Mouse (Mus musculus): Measurements from ENCODE around the gene Rab43. TPM values are rescaled to one million over a fixed set of nuclear protein-coding genes. Genes with fewer than 3 reads are reported as not detected.

Rab43 gene
- polyA plus RNA-seq, 1 experiment from 2014 or later, result 21.4 TPM

GRCm38 (mm10) chr6:87795385-87796150 is 16.4 kb downstream of the Rab43 start:
- Histone ChIP-seq H3K4me2 (no peak overlapping the region), H3K4me3 (ENCODE audit: low read depth, low read length) (no peak overlapping the region), H3K27me3 (replicated peaks; ENCODE audit: control insufficient read depth, insufficient read depth, low read length) (no peaks in the 10 kb centered on the region), H3K4me1 (replicated peaks; ENCODE audit: control insufficient read depth, insufficient read depth, low read length) (peaks cover 41% of the 10 kb centered on the region), H3K27ac (ENCODE audit: low read depth, low read length) (no peak overlapping the region; the same call in 1 of the 2 replicates), H3K9me3 (ENCODE audit: control insufficient read depth, low read length) (no peaks in the 10 kb centered on the region), H3K36me3 (ENCODE audit: control insufficient read depth, insufficient read depth, low read length) (peaks cover 17% of the 10 kb centered on the region), H3K9ac (ENCODE audit: low read depth, low read length) (no peak overlapping the region)
- DNase-seq (ENCODE audit: low spot score), result no peak
- 0 out of 2 replicates have a peak, but pooled peaks have one; percentile 0 for ATAC-seq (replicated peaks; ENCODE audit: low FRiP score)
- WGBS, result 76% methylated on average over 6 of the region's 6 CpGs

- H3K36me3 ChIP-seq (ENCODE audit: control insufficient read depth, insufficient read depth, low read length), result peaks cover 17% of the 10 kb centered on the region
- no peak overlapping the region for H3K4me2 ChIP-seq
- WGBS, result 93% methylated on average over 10 of the region's 10 CpGs
- H3K9me3 ChIP-seq (ENCODE audit: control insufficient read depth, low read length), result no peaks in the 10 kb centered on the region
- no peak for DNase-seq (ENCODE audit: low spot score)
- no peak overlapping the region for H3K4me3 ChIP-seq (ENCODE audit: low read depth, low read length)
- no peak overlapping the region for H3K9ac ChIP-seq (ENCODE audit: low read depth, low read length)
- peaks cover 56% of the 10 kb centered on the region for H3K4me1 ChIP-seq (replicated peaks; ENCODE audit: control insufficient read depth, insufficient read depth, low read length)
- H3K27me3 ChIP-seq (replicated peaks; ENCODE audit: control insufficient read depth, insufficient read depth, low read length), result no peaks in the 10 kb centered on the region
- ATAC-seq (replicated peaks; ENCODE audit: low FRiP score), result no peak
- no peak overlapping the region for H3K27ac ChIP-seq (ENCODE audit: low read depth, low read length)
Observed at GRCm38 (mm10) chr6:87793821-87794510, 18.0 kb downstream of the Rab43 start.

GRCm38 (mm10) chr6:87791826-87792225 is 20.1 kb downstream of the Rab43 start:
- ATAC-seq (replicated peaks; ENCODE audit: low FRiP score) (no peak), DNase-seq (ENCODE audit: low spot score) (no peak)
- H3K9ac ChIP-seq (ENCODE audit: low read depth, low read length), result no peak overlapping the region; the same call in 1 of the 2 replicates
- H3K36me3 ChIP-seq (ENCODE audit: control insufficient read depth, insufficient read depth, low read length), result peaks cover 16% of the 10 kb centered on the region
- H3K27me3 ChIP-seq (replicated peaks; ENCODE audit: control insufficient read depth, insufficient read depth, low read length), result no peaks in the 10 kb centered on the region
- peaks cover 56% of the 10 kb centered on the region for H3K4me1 ChIP-seq (replicated peaks; ENCODE audit: control insufficient read depth, insufficient read depth, low read length)
- no peak overlapping the region for H3K4me3 ChIP-seq (ENCODE audit: low read depth, low read length)
- H3K27ac ChIP-seq (ENCODE audit: low read depth, low read length), result peak overlapping the region; percentile 83
- 94% methylated on average over 5 of the region's 5 CpGs for WGBS
- no peaks in the 10 kb centered on the region for H3K9me3 ChIP-seq (ENCODE audit: control insufficient read depth, low read length)
- H3K4me2 ChIP-seq, result no peak overlapping the region

- peak overlapping the region; percentile 34 for H3K4me2 ChIP-seq
- H3K36me3 ChIP-seq (ENCODE audit: control insufficient read depth, insufficient read depth, low read length), result peaks cover 16% of the 10 kb centered on the region
- DNase-seq (ENCODE audit: low spot score) (peak; percentile 75), ATAC-seq (replicated peaks; ENCODE audit: low FRiP score) (peak; percentile 93)
- no peaks in the 10 kb centered on the region for H3K27me3 ChIP-seq (replicated peaks; ENCODE audit: control insufficient read depth, insufficient read depth, low read length)
- H3K4me3 ChIP-seq (ENCODE audit: low read depth, low read length), result no peak overlapping the region
- no peaks in the 10 kb centered on the region for H3K9me3 ChIP-seq (ENCODE audit: control insufficient read depth, low read length)
- peaks cover 49% of the 10 kb centered on the region for H3K4me1 ChIP-seq (replicated peaks; ENCODE audit: control insufficient read depth, insufficient read depth, low read length)
- WGBS, result 33% methylated on average over 7 of the region's 7 CpGs
- peak overlapping the region; percentile 25 for H3K9ac ChIP-seq (ENCODE audit: low read depth, low read length)
- peak overlapping the region; percentile 83 for H3K27ac ChIP-seq (ENCODE audit: low read depth, low read length)
Observed at GRCm38 (mm10) chr6:87790779-87791480, 21.0 kb downstream of the Rab43 start.

- peaks cover 47% of the 10 kb centered on the region for H3K4me1 ChIP-seq (replicated peaks; ENCODE audit: control insufficient read depth, insufficient read depth, low read length)
- no peak for ATAC-seq (replicated peaks; ENCODE audit: low FRiP score)
- H3K27me3 ChIP-seq (replicated peaks; ENCODE audit: control insufficient read depth, insufficient read depth, low read length), result no peaks in the 10 kb centered on the region
- no peak overlapping the region for H3K4me2 ChIP-seq
- H3K36me3 ChIP-seq (ENCODE audit: control insufficient read depth, insufficient read depth, low read length), result peaks cover 16% of the 10 kb centered on the region
- 79% methylated on average over 6 of the region's 6 CpGs for WGBS
- H3K9me3 ChIP-seq (ENCODE audit: control insufficient read depth, low read length), result no peaks in the 10 kb centered on the region
- DNase-seq (ENCODE audit: low spot score), result no peak
- no peak overlapping the region for H3K4me3 ChIP-seq (ENCODE audit: low read depth, low read length)
- no peak overlapping the region; the same call in 1 of the 2 replicates for H3K9ac ChIP-seq (ENCODE audit: low read depth, low read length)
- peak overlapping the region; percentile 83; the same call in 1 of the 2 replicates for H3K27ac ChIP-seq (ENCODE audit: low read depth, low read length)
Observed at GRCm38 (mm10) chr6:87789791-87790190, 22.2 kb downstream of the Rab43 start.

- WGBS, result 72% methylated on average over 5 of the region's 5 CpGs
- DNase-seq (ENCODE audit: low spot score) (no peak), ATAC-seq (replicated peaks; ENCODE audit: low FRiP score) (no peak)
- Histone ChIP-seq H3K9me3 (ENCODE audit: control insufficient read depth, low read length) (no peaks in the 10 kb centered on the region), H3K36me3 (ENCODE audit: control insufficient read depth, insufficient read depth, low read length) (peaks cover 16% of the 10 kb centered on the region), H3K27me3 (replicated peaks; ENCODE audit: control insufficient read depth, insufficient read depth, low read length) (no peaks in the 10 kb centered on the region), H3K27ac (ENCODE audit: low read depth, low read length) (peak overlapping the region; percentile 55), H3K4me2 (no peak overlapping the region), H3K4me1 (replicated peaks; ENCODE audit: control insufficient read depth, insufficient read depth, low read length) (peaks cover 43% of the 10 kb centered on the region), H3K9ac (ENCODE audit: low read depth, low read length) (peak overlapping the region; percentile 38), H3K4me3 (ENCODE audit: low read depth, low read length) (no peak overlapping the region)
Observed at GRCm38 (mm10) chr6:87788896-87789587, 22.9 kb downstream of the Rab43 start.

- no peak overlapping the region for H3K9ac ChIP-seq (ENCODE audit: low read depth, low read length)
- no peaks in the 10 kb centered on the region for H3K27me3 ChIP-seq (replicated peaks; ENCODE audit: control insufficient read depth, insufficient read depth, low read length)
- H3K27ac ChIP-seq (ENCODE audit: low read depth, low read length), result peak overlapping the region; percentile 55; the same call in 1 of the 2 replicates
- ATAC-seq (replicated peaks; ENCODE audit: low FRiP score), result no peak
- peaks cover 16% of the 10 kb centered on the region for H3K36me3 ChIP-seq (ENCODE audit: control insufficient read depth, insufficient read depth, low read length)
- peaks cover 43% of the 10 kb centered on the region for H3K4me1 ChIP-seq (replicated peaks; ENCODE audit: control insufficient read depth, insufficient read depth, low read length)
- H3K4me2 ChIP-seq, result no peak overlapping the region
- no peak for DNase-seq (ENCODE audit: low spot score)
- H3K4me3 ChIP-seq (ENCODE audit: low read depth, low read length), result no peak overlapping the region
- WGBS, result 90% methylated on average over 9 of the region's 9 CpGs
- H3K9me3 ChIP-seq (ENCODE audit: control insufficient read depth, low read length), result no peaks in the 10 kb centered on the region
Observed at GRCm38 (mm10) chr6:87788266-87788895, 23.6 kb downstream of the Rab43 start.
